Mouse (Mus musculus): ENCODE measurements around the gene Cd320.
A peak's percentile ranks its signal among the peaks of the same experiment; 100 is the strongest.

DNA sequence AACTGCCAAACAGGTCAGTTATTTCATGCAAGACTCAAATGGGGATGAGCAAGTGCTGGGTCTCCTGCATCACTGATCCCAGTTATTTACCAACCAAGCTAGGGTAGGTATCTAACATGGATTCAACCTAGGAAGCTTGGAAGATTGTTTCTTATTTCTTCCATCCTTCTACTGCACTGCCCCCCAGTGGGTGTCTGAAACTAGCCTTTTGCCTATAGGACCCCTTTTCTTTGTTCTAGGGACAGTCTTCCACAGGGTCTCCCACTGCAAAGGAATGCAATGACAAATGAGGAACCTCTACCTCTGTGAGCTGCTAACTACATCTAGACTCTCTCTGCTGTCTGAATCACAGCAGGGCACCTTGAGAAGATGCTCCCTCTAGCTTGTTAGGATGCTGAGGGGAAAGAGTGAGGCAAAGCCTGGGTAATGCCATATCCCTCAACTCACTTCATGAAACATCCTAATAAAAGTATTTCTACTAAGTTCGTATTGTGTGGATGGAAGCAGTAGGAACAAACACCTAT, 20.4 kb upstream of the Cd320 start:
- TF ChIP-seq E2F4 (IDR thresholded peaks at IDR 0.05; ENCODE audit: borderline replicate concordance, low read depth, low read length) = no peak
- peak in 2 of 3 experiments; percentile 15 to 18; a peak in 2 of 6 replicates for TF ChIP-seq CTCF (IDR thresholded peaks at IDR 0.05 in 2 of 3, conservative IDR thresholded peaks at IDR 0.05 in 1 of 3; ENCODE audit: control insufficient read depth in 1 of 3, insufficient read depth in 1 of 3, low read depth in 2 of 3, low read length in 3 of 3, poor library complexity in 1 of 3, severe bottlenecking in 1 of 3)
- no peak for TF ChIP-seq NRF1 (IDR thresholded peaks at IDR 0.05; ENCODE audit: insufficient read depth, low read depth, low read length, poor library complexity, severe bottlenecking)
- TF ChIP-seq MEF2A (IDR thresholded peaks at IDR 0.05; ENCODE audit: extremely low read depth, insufficient replicate concordance, low read depth, low read length, poor library complexity, severe bottlenecking) = no peak
- no peak for TF ChIP-seq ETS1 (IDR thresholded peaks at IDR 0.05; ENCODE audit: low read depth, low read length)

Data from MEL (cell line).